Mouse (Mus musculus) Patski (cell line): ENCODE data around the gene Mef2d. TPM values are rescaled to one million over a fixed set of nuclear protein-coding genes. Genes with fewer than 3 reads are reported as not detected.

Experiments
- ATAC-seq: fragments of 100-300 bp; one replicate; pipeline ENCODE4 v1.8.0; 2021
- CTCF ChIA-PET: fragments of 350-600 bp; sonication (Branson Sonifier 250); formaldehyde crosslinking; loops from one replicate; lab custom pipeline; 2022; ENCODE audit warnings: inconsistent platforms; lab: Charles Lee
- POLR2A ChIA-PET: fragments of 350-600 bp; sonication (Branson Sonifier 250); formaldehyde crosslinking; loops from one replicate; lab custom pipeline; 2022; ENCODE audit warnings: antibody characterized with exemption, inconsistent platforms; lab: Charles Lee
- DNase-seq: peaks from one replicate; pipeline ENCODE4 v3.0.0-alpha.2; 2011; ENCODE audit warnings: low read depth, low spot score
- H3K27me3 ChIP-seq: fragments of 371-371 bp; one replicate; pipeline ENCODE4 v1.5.1; 2021
- CTCF ChIP-seq: fragments of 100-300 bp; IDR thresholded peaks from one replicate; pipeline ENCODE4 v1.5.1; 2021
- in situ Hi-C: fragments of 300-500 bp; cut with MboI; formaldehyde crosslinking; loops from 3 replicates; pipeline ENCODE4 v1.11.1; 2018; ENCODE audit warnings: low pct_unique_long_range_greater_than_20kb, mixed read lengths
- polyA plus RNA-seq: library from polyadenylated mRNA; unstranded; gene quantifications from one replicate; pipeline ENCODE4 v1.2.3, GENCODE M21; 2021

Gene Mef2d
- polyA plus RNA-seq, 1 experiment from 2014 or later = 62.7 TPM

DNA sequence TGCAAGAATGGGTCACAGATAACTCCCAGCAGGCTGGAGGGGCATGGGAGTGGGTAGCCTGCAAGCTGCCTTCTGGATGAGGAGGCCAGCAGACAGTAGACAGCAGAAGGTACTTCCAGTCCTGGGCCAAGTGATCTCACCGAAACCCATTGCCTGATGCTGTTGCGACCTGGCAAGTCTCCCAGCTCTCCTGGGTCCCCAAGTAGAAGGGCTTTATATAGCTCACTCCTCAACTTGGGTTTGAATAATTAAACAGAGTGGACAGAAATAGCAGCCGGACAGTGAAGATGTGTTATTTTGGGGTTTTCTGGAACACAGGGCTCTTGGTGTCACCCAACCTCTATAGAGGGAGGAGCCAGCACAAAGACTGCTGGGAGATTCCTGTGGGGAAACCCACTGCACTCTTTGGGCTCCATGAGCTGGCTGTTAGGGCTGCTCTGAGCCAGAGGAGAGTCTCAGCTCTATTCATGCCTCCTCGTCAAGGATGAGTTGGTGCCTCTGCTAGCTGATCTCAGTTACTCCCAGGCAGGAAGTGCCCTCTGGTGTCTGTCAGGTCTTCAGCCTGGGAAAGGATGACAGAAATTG, 8.9 kb upstream of the Mef2d start:
- POLR2A ChIA-PET = no interaction called here
- ATAC-seq (no peak), DNase-seq (no peak)
- TF ChIP-seq CTCF = no peak
- in situ Hi-C loops = loop anchor here (5.0 kb wide), 1 partner anchor 46 kb away; no protein-coding TSS in a partner anchor
- no peaks in the 10 kb centered on the region for H3K27me3 ChIP-seq
- CTCF ChIA-PET = interaction anchor here (1.4 to 1.8 kb wide), 4 partner anchors 11 to 34 kb away, joined by 4 to 5 read pairs (median 4); no protein-coding TSS in a partner anchor

DNA sequence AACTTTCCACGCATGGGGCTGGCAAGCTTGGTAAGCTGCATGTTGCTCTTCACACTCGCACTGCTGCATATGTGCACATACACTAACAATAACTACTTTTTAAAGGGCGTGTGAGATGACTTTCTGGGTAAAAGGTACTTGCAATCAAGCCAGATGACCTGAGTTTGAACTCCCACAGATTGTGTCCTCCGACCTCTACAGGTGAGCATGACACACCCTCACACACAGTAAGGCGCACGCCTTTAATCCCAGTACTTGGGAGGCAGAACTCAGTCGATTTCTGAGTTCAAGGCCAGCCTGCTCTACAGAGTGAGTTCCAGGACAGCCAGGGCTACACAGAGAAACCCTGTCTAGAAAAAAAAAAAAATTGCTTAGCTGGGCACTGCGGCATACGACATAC, 5.8 kb upstream of the Mef2d start:
- DNase-seq (no peak), ATAC-seq (no peak)
- ChIA-PET CTCF (interaction anchor here (2.5 to 6.0 kb wide), 2 partner anchors 37 to 48 kb away, joined by 16 to 34 read pairs; no protein-coding TSS in a partner anchor), POLR2A (no interaction called here)
- no peak for TF ChIP-seq CTCF
- H3K27me3 ChIP-seq = no peaks in the 10 kb centered on the region
- in situ Hi-C loops = no loop called here

DNA sequence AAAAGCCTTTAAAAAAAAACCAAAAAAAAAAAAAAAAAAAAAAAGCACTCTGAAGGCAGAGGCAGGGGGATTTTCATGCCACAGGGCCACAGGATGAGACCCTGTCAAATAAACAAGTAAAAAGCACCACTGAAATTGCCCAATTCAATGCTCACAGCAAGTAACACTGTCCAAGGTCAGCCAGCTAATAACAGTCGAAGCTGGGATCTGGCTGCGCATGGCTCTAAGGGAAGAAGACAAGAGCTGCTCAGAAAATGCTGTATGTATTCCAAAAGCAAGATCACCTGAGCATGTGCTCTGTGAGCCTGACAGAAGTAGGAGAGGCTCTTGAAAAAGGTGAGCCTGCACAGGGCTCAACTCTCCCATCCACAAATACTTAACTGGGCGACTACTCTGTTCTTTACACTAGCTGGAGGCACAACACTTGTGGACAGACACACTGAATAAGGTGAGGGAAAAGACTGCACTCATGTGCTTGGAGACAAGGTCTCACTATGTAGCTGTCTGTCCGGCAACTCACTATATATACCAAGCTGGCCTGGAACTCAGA, 5.2 kb upstream of the Mef2d start:
- no peak for DNase-seq
- no peak for TF ChIP-seq CTCF
- POLR2A ChIA-PET = interaction anchor here (0.7 to 1.6 kb wide), 6 partner anchors 9 to 36 kb away, joined by 3 to 7 read pairs (median 4); no protein-coding TSS in a partner anchor
- no peak for ATAC-seq
- in situ Hi-C loops = no loop called here
- H3K27me3 ChIP-seq = no peaks in the 10 kb centered on the region
- CTCF ChIA-PET = interaction anchor here (1.1 to 6.0 kb wide), 9 partner anchors 9 to 49 kb away, joined by 4 to 34 read pairs (median 9); no protein-coding TSS in a partner anchor

DNA sequence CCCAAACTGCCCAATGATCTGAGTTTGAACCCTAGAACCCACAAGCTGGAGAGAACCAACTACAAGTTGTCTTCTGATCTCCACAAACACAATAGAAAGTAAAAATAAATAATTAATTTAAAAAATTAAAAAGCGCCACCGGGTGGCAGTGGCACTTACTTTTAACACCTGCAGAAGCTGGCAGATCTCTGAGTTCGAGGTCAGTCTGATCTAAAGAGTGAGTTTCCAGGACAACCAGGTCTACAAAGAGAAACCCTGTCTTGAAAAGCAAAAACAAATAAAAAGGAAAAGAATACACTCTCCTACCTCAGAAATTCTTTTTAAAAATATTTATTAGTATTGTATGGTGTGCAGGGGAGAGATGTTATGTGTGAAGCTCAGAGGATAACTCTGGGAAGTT, 4.4 kb upstream of the Mef2d start:
- TF ChIP-seq CTCF = no peak
- no peaks in the 10 kb centered on the region for H3K27me3 ChIP-seq
- in situ Hi-C loops = no loop called here
- no peak for ATAC-seq
- no peak for DNase-seq
- CTCF ChIA-PET = interaction anchor here (0.8 to 6.0 kb wide), 18 partner anchors 10 to 177 kb away, joined by 3 to 34 read pairs (median 4); no protein-coding TSS in a partner anchor
- POLR2A ChIA-PET = interaction anchor here (0.9 to 1.6 kb wide), 7 partner anchors 10 to 36 kb away, joined by 3 to 5 read pairs (median 3); no protein-coding TSS in a partner anchor

DNA sequence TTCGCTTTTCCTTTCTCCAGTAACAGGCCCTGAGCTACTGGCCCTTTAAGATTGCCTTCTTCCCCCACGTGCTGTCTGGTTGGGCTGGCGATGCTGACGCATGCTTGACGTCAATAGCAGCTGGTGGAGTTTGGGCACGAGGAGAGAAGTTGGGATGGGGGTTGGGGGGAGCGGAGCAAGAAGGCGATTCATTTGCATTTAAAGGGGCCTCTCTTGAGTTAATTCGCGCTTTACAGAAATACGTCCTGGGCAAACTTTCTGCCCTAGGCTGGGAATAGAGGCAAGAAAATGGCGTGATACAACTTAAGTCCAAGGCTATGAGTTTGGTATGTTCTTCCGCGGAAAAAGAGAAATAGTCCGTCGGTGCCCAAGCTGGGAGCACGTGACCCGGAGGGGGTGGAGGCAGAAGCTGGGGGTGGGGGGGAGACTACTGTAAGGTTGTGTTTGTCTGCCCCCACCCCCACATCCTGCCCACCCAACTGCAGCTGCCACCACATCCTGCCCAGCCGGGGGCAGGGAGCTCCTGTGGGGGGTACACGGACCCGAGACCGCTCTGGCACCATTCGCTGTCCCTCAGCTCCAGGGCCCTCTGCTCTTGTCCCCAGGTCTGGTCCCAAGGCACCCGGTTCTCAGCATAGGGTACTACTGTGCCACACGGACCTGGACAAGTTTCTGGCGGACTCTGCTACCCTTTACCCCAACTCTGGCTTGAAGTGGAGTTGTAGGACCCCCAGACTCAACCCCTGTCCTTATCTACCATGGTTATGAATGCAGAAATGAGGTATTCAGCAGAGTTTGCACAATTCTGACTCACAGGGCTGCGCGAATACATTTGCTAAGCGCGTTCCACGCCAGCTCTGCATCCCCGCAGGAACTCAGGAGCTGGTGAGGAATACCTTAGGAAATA, 3.6 kb upstream of the Mef2d start:
- DNase-seq (peak; percentile 99), ATAC-seq (peak; percentile 31)
- no peak for TF ChIP-seq CTCF
- POLR2A ChIA-PET = interaction anchor here (0.9 to 1.6 kb wide), 7 partner anchors 11 to 39 kb away, joined by 3 to 6 read pairs (median 4); no protein-coding TSS in a partner anchor
- CTCF ChIA-PET = interaction anchor here (0.8 to 6.0 kb wide), 20 partner anchors 11 to 178 kb away, joined by 3 to 34 read pairs (median 4); no protein-coding TSS in a partner anchor
- in situ Hi-C loops = no loop called here
- H3K27me3 ChIP-seq = no peaks in the 10 kb centered on the region

DNA sequence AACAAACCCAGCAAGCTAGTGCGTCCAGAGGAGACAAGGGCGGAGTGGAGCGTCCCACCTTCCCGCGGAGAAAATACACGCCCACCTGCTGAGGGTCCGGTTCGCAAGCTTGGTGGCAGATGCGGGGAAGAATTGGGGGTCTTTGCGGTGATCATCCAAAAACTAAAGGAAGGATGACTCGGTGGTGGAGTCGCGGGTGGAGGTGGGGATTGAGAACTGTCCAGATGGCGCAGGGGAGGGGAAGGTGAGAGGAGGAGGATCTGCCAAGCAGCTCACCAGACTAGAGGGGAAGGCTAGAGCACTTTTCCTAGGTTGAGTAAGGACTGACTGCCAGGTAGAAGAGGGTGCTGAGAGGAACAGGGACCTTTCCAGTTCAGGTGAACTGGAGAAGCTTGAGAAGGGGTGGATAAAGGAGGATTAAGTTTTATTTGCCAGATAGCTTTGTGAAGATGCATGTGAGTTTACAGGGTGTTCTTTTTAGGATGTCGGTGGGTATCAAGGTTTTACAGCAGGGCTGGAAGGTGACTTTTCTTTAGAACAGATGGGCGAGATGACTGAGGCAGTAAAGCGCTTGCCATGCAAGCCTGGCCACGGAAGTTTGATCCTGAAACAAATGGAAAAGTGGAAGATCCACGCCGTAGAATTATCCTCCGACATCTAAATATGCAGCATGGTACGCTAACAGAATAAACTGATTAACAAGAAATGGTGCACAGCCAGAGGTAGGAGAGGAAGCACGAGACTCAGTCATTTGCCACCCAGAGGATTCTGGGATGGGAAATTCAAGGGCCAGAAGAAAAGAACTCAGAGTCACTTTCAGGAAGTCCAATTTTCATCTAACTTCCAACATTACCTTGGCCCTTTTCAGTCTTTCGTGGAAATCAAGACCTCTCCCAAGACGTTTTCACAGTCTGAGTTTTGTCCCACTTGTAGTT, 2.7 kb upstream of the Mef2d start:
- TF ChIP-seq CTCF = no peak
- ChIA-PET CTCF (interaction anchor here (1.0 to 6.0 kb wide), 8 partner anchors 15 to 103 kb away, joined by 3 to 34 read pairs (median 4); no protein-coding TSS in a partner anchor), POLR2A (interaction anchor here (0.6 to 1.9 kb wide), 8 partner anchors 11 to 137 kb away, joined by 3 to 6 read pairs (median 3); no protein-coding TSS in a partner anchor)
- no peak for ATAC-seq
- DNase-seq = no peak
- in situ Hi-C loops = no loop called here
- no peaks in the 10 kb centered on the region for H3K27me3 ChIP-seq

DNA sequence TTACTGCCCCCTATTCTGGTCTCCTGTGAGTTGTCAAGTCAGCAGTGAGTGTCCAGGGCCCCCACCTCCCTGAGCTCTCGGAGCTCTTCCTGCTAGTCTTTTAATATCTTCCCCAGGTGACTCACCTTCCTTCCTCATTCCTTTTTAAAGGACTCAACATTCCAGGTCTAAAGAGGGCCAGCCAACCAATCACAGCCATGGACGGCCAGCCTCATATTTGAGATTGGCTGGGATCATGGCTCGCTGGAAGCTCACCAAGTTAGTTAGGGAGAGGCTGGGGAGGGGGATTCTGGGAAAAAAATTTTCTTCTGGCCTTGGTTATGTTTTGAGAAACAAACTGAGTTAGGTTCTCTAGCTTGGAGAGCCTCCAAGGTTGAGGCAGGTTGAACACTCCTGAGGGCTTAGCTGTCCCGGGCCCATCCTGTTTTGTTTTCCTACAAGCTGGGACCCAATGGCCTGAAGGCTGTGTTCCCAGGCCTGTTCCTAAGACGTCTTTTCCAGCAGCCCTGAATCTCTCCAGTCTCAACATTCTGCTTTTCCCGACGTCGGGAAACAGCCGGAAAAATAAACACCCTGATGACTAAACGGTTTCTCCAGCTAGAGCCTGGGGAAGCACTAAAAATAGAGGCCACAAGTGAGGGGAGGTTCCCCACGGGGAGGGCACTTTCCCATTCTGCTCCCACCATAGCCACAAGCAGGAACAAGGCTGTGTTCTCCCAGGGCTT, 1.8 kb upstream of the Mef2d start:
- no peak for DNase-seq
- CTCF ChIA-PET = interaction anchor here (1.2 to 6.0 kb wide), 8 partner anchors 10 to 153 kb away, joined by 3 to 34 read pairs (median 4); no protein-coding TSS in a partner anchor

DNA sequence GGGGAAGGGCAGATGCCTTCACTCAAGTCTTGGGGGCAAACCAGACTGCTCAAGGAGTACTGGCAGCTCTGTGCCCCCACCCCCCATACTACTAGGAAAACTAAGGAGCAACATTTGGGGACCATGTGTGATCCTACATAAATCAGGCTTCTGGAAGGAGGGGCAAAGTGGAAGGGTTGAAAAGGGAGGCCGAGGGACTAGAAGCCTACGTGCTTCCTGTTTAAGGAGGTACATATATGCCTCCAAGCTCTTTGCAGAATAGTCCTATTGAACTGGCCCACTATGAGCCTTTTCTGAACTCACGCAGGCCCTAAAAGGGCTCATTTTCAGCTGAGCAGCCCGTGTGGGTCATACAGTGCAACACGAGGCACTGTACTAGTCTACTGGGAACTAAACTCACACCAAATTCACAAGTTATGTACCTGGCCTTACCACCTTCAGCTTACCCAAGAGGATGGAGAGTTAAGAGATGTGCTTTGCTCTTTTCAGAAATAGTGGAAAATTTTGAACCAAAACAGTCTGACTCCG, 1.2 kb upstream of the Mef2d start:
- DNase-seq (no peak), ATAC-seq (no peak)
- ChIA-PET POLR2A (interaction anchor here (0.6 to 1.9 kb wide), 7 partner anchors 9 to 50 kb away, joined by 3 to 6 read pairs (median 4); no protein-coding TSS in a partner anchor), CTCF (interaction anchor here (0.8 to 6.0 kb wide), 13 partner anchors 9 to 154 kb away, joined by 3 to 34 read pairs (median 4); no protein-coding TSS in a partner anchor)
- no peaks in the 10 kb centered on the region for H3K27me3 ChIP-seq
- in situ Hi-C loops = no loop called here
- no peak for TF ChIP-seq CTCF

More for the DNA sequence above, 1.8 kb upstream of the Mef2d start:
- POLR2A ChIA-PET = interaction anchor here (0.6 to 1.9 kb wide), 6 partner anchors 10 to 50 kb away, joined by 3 to 6 read pairs (median 4); no protein-coding TSS in a partner anchor
- no peaks in the 10 kb centered on the region for H3K27me3 ChIP-seq
- TF ChIP-seq CTCF = no peak
- in situ Hi-C loops = no loop called here
- no peak for ATAC-seq
